Mouse (Mus musculus) frontal cortex, adult 2 months (tissue): Measurements from ENCODE around the gene Jarid2. TPM values are rescaled to one million over a fixed set of nuclear protein-coding genes. Genes with fewer than 3 reads are reported as not detected.

ENCODE experiments used
- DNase-seq, 2 experiments: peaks; one replicate each; pipeline ENCODE4 v3.0.0; 2022; ENCODE audit warnings: low spot score in 1 of 2; ENCODE audit errors: extremely low spot score in 1 of 2
- polyA plus RNA-seq: library from polyadenylated mRNA; depleted of rRNA; stranded (reverse); fragments of >200 nt; gene quantifications from 2 replicates; pipeline ENCODE4 v1.2.3, GENCODE M21; 2012

The Jarid2 gene
- polyA plus RNA-seq, 1 experiment, result 27.7 TPM

DNA sequence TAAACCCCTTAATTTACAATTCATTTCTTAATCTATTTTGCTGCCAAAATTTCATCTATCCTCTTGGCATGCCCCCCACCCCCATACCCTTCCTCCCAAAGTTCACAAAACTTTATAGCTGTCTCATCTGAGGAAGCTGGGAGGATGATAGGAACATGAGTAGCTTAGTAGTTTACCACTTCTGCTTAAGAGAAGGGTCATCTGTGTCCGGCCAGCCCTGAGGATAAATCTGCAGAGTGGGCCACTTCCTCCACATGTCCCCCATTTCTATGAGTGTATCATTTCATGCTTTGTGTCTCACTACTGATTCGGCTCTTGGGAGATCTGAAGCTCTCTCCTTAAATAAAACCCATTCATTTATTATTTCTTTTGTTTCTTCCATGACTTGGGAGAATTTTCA lies 102.8 kb downstream of the Jarid2 start:
- DNase-seq, result no peak

GRCm38 (mm10) chr13:44832866-44833265 lies 103.6 kb downstream of the Jarid2 start:
- DNase-seq, result no peak

DNA sequence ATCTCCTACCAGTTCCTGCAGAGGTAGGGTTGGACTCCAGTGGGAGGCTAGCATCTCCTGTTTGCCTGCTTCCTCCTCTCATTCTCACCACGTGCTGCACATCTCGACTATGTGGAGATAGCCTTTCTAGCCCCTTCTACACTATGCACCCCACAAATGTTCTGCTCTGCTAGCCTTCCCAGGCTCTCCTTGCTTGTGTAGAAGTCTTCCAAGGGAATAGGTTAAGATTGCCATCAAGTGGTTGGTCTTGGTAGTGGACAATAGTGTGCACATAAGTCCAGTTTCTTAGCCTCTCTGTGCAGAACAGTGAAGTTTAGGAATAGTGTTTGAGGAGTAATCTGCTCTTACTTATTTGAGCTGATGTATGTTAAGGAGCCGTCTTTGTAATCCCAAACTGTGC lies 104.1 kb downstream of the Jarid2 start:
- peak; percentile 13 to 77 for DNase-seq

GRCm38 (mm10) chr13:44837445-44837844 lies 108.2 kb downstream of the Jarid2 start:
- no peak for DNase-seq

- peak; percentile 62 to 79 for DNase-seq
These were observed 110.9 kb downstream of the Jarid2 start for GRCm38 (mm10) chr13:44839866-44840835.

DNA sequence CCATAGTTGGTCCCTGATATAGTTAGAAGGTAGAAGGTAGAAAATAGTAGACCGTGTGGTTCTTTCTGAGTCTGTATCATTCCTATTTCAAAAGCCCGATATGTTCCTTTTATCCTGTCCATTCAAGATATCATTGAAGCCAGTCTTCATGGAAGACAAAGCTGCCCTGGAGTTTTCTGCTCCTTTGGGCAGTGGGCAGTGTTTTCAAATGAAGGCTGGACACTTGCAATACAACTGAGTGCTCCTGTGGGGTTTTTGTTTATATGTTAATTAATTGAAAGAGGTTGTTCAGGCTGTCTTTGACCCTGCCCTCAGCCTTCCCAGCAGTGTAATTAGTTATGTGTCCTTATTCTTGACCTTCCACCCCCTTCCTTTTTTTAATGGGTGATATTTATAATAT lies 122.2 kb downstream of the Jarid2 start:
- no peak for DNase-seq

GRCm38 (mm10) chr13:44852024-44852423 lies 122.8 kb downstream of the Jarid2 start:
- DNase-seq, result no peak

DNA sequence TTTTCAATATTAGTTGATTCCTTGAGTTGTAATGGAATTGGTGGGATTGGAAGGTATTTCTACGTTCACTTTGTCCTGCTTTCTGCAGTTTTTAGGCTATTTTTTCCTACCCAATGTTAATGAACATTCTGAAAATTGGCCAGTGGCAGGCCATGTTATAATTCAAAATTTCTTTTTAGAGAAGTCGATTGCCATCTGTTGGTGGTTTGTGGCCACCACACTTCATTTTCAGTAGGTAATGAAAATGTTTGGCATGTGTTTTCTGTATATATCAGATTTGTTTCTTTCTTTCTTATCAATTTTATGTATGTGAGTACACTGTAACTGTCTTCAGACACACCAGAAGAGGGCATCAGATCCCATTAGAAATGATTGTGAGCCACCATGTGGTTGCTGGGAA lies 136.3 kb downstream of the Jarid2 start:
- no peak for DNase-seq

DNA sequence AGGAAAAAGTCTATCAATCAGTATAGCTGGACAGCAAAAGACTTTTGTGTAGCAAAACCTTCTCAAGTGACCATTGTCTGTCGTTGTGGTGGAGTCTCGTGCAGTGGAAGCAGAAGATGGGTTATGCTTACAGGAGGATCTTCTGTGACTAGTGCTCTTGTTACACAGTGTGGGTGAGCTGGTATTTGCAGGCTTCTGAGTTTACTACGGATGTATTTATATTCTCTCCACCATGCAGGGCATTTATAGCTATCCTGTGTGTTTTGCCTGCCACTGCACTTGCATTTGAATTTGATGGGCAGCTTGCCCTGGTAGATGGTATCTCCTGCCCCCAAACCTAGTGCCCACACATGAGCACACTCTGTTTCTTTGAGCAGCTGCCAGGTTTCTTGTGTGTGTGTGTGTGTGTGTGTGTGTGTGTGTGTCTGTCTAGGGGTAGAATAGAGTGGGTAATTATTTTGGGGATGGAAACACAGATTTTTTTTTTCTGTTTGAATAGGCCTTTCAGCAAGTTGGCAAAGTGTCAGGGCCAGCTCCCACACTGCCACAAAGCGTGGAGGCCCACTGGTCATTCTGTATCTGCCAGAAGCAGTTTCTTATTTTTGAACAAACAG lies 138.9 kb downstream of the Jarid2 start:
- DNase-seq, result peak; percentile 44 to 54

DNA sequence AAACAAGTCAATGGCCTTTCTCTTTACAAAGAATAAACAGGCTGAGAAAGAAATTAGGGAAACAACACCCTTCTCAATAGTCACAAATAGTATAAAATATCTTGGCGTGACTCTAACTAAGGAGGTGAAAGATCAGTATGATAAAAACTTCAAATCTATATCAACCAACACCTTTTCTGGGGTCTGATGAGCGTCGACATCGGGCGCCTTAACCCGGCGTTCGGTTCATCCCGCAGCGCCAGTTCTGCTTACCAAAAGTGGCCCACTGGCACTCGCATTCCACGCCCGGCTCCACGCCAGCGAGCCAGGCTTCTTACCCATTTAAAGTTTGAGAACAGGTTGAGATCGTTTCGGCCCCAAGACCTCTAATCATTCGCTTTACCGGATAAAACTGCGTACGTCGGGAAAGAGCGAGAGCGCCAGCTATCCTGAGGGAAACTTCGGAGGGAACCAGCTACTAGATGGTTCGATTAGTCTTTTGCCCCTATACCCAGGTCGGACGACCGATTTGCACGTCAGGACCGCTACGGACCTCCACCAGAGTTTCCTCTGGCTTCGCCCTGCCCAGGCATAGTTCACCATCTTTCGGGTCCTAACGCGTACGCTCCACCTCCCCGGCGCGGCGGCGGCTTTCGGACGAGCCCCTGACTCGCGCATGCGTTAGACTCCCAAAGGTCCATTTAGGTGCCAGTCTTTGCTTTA lies 140.3 kb downstream of the Jarid2 start:
- peak; percentile 94 to 100 for DNase-seq

- DNase-seq, result no peak
These were observed 147.5 kb downstream of the Jarid2 start for GRCm38 (mm10) chr13:44876799-44877198.

DNA sequence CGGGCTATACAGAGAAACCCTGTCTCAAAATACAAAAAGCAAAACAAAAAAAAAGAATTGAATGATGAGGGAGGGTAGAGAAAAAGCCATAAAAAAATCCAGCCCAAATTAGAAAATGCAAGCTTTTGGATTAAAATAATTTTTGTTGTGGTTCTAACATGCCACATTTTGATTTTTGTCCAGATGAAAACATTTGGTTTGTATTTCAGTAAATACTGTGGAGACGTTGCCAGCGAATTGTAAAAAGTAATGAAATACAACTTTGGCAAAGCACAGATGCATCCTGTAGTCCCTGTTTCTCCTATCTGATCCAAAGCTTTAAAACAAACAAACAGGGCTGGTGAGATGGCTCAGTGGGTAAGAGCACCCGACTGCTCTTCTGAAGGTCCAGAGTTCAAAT lies 151.7 kb downstream of the Jarid2 start:
- DNase-seq, result no peak

DNA sequence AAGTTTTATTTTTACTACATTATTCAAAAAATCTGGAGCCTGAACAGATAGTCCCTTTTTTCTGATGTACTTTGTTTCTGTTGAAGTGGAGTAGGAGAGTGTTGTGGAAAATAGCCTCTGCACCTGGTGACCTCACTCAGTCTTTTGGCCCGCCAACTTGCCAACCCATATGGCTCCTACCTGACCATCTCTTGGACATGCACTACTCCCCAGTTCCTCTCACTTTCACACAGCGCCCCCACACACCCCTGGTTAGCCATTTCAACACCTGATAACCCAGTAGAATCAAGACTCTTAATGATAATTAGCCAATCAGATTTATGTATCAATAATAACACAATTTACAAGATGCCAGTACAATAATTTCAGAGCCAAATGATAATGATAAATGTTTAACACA lies 156.9 kb downstream of the Jarid2 start:
- no peak for DNase-seq

GRCm38 (mm10) chr13:44890612-44891011 lies 161.3 kb downstream of the Jarid2 start:
- DNase-seq, result no peak

- DNase-seq, result no peak
These were observed 162.8 kb downstream of the Jarid2 start for GRCm38 (mm10) chr13:44891813-44892730.

DNA sequence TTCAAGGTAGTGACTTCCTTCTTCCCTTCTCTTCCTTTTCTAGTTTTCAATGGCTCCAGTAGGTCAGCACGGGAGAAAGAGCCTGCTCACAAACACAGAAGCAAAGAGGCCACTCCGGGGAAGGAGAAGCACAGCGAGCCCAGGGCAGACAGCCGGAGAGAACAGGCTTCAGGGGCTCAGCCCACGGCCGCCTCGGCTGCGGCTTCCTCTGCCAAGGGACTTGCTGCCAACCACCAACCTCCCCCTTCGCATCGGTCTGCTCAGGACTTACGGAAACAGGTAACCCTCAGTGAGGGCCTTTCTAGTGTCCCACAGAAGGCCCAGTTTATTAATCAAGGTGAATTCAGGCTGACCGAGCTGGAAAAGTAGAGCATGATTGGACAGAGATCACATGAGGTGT lies 166.9 kb downstream of the Jarid2 start:
- DNase-seq, result no peak

- no peak for DNase-seq
These were observed 173.0 kb downstream of the Jarid2 start for GRCm38 (mm10) chr13:44902299-44902698.

- DNase-seq, result no peak
These were observed 174.1 kb downstream of the Jarid2 start for GRCm38 (mm10) chr13:44903416-44903815.

- no peak for DNase-seq
These were observed 175.0 kb downstream of the Jarid2 start for GRCm38 (mm10) chr13:44904271-44904670.

GRCm38 (mm10) chr13:44906141-44906540 lies 176.9 kb downstream of the Jarid2 start:
- DNase-seq, result no peak
